Mouse (Mus musculus) liver, adult (tissue): Measurements from ENCODE around the gene Smo.

Experiments
- GATA4 ChIP-seq: IDR thresholded peaks from 2 replicates; pipeline ENCODE4 v1.6.1; 2014; ENCODE audit warnings: mild to moderate bottlenecking, low read length; ENCODE audit not compliant: insufficient replicate concordance

Smo gene

GRCm38 (mm10) chr6:29782239-29782638 is 46.9 kb downstream of the Smo start:
- TF ChIP-seq GATA4 = no peak

- TF ChIP-seq GATA4 = no peak
Measured at GRCm38 (mm10) chr6:29783960-29784359, 48.7 kb downstream of the Smo start.

- no peak for TF ChIP-seq GATA4
Measured at GRCm38 (mm10) chr6:29784413-29785021, 49.2 kb downstream of the Smo start.

GRCm38 (mm10) chr6:29785759-29786158 is 50.5 kb downstream of the Smo start:
- no peak for TF ChIP-seq GATA4

- TF ChIP-seq GATA4 = no peak
Measured at GRCm38 (mm10) chr6:29788779-29789350, 53.6 kb downstream of the Smo start.

- no peak for TF ChIP-seq GATA4
Measured at GRCm38 (mm10) chr6:29790014-29790698, 54.9 kb downstream of the Smo start.

GRCm38 (mm10) chr6:29793520-29793919 is 58.2 kb downstream of the Smo start:
- no peak for TF ChIP-seq GATA4

GRCm38 (mm10) chr6:29794582-29794981 is 59.3 kb downstream of the Smo start:
- no peak for TF ChIP-seq GATA4

GRCm38 (mm10) chr6:29802979-29803378 is 67.7 kb downstream of the Smo start:
- TF ChIP-seq GATA4 = no peak

GRCm38 (mm10) chr6:29804006-29804405 is 68.7 kb downstream of the Smo start:
- TF ChIP-seq GATA4 = no peak

GRCm38 (mm10) chr6:29805381-29805780 is 70.1 kb downstream of the Smo start:
- TF ChIP-seq GATA4 = no peak
